Mouse (Mus musculus): ENCODE results near the gene Cpeb4.
A peak's percentile ranks its signal among the peaks of the same experiment; 100 is the strongest.

DNA sequence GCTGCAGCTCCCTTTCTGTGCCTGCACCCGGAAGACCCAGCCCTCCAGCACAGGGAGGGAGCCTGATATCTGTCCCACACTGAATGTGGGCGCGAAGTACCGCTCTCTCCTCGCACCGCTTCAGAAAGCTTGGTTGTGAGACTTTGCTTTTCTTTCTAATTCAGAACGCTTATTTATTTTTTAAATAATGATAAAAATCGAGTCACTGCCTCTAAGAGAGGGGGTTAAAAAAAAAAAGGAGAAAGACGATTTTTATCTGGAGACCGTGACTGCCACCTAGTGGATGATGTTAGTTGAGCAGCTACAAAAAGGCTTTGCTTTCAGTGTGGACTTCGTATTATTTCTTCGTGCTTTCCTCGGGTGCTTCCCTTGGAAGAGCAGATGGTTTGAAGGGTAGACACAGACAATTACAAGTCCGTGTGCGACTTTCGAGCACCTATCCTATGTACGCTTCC lies 77.3 kb downstream of the Cpeb4 start:
- TF ChIP-seq CTCF (IDR thresholded peaks at IDR 0.05; ENCODE audit: low read depth, low read length) (peak; percentile 53), POLR2A (IDR thresholded peaks at IDR 0.05; ENCODE audit: extremely low read depth, insufficient read depth, low read length) (no peak)
